Mouse (Mus musculus) left cerebral cortex, adult 11 months (tissue): ENCODE measurements at regions not wholly inside any gene's neighbourhood (a gene's known extent, or its start where the extent isn't known, plus 50 kb on each side); places are given as distances from the start of the nearest gene placed in this dataset.

Source experiments
- DNase-seq: peaks from one replicate; pipeline ENCODE4 v3.0.0; 2022; ENCODE audit warnings: low spot score

- DNase-seq = peak; percentile 0
These were observed 232.4 kb upstream of the Aga start for GRCm38 (mm10) chr8:53279162-53279561.

- no peak for DNase-seq
These were observed 230.5 kb upstream of the Aga start for GRCm38 (mm10) chr8:53281041-53281440.
